Mouse (Mus musculus) adrenal gland, postnatal 25 days (tissue): ENCODE data around the gene Gm9. TPM values are rescaled to one million over a fixed set of nuclear protein-coding genes. Genes with fewer than 3 reads are reported as not detected.
A peak's percentile ranks its signal among the peaks of the same experiment; 100 is the strongest.
"Not testable (repeated sequence)": the region's sequence is repeated elsewhere in the genome, so short reads cannot be mapped to it uniquely, and the experiment has no call there.

Experiments
- DNase-seq: peaks from one replicate; pipeline ENCODE4 v3.0.0; 2021; ENCODE audit warnings: mixed read lengths
- long read RNA-seq: library from polyadenylated mRNA; stranded (forward); transcript quantifications from one replicate; pipeline ENCODE4 v2.0.0, GENCODE M21; 2021
- total RNA-seq: library from RNA; stranded (reverse); gene quantifications from 2 replicates; pipeline ENCODE4 v1.2.3, GENCODE M21; 2021

The Gm9 gene
- total RNA-seq: not detected in 2 replicates
- long read RNA-seq: 0 reads

DNA sequence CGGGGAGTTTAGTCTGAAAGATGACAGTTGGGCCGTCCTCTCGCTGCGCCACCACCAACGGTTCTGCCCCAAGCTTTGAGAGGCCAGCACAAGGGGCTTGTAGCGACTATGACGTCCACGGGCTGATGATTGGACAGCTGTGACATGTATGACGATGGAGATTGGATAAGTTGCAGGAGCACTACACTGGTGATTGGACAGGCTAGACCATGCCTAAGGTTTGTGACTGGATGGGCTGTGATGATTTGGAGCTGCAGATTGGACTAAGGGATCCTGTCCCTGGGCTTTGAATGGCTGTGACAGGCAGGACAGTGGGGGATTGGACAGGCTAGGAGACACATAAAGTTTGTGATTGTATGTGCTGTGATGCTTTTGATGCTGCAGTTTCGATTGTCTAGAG is at the start of gene Gm9:
TSS of gene Gm9 (minus strand) at position 101 of the 400 bp plus-strand sequence.
- DNase-seq: no peak

DNA sequence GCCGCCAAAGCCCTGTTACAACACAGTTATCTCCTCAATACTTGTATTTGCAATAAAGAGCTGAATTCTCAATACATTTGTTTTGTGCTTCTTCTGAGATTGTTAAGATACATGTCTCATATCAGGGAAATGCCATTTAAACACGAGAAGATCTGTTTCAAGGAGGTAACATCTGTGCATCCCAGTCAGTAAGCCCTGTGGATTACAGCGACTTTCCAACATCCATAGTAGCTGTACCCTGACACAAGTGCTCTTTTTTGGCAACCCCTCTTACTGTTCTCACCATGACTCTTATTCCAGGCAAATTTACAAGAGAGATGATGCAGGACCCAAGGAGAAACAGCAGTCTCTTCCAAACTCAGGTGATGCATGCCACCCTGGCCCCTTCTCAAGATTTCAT is 38.8 kb upstream of the Gm9 start, which contains the start of gene Rhox3a:
TSS of gene Rhox3a (plus strand) at position 301 of the 400 bp plus-strand sequence.
- not testable (repeated sequence) for DNase-seq

DNA sequence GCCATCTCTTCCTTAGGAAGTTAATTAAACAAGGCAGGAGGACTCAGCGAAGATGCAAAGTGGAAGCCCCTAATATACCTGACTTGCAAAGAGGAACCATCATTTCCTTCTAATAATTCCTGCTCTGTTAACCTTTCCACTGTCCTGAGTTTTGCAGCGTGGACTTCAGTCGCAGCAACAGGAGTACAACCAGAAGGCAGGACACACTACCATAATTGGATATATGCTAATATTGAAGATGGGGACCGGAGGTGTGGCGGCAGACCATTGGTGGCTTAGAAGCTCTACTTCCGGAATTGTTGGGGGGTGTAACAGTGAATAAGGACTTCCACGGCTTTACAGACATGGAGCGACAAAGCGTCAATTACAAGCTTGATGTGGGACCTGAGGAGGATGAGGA is 33.8 kb upstream of the Gm9 start, which contains the start of gene Rhox2a:
TSS of gene Rhox2a (plus strand) at position 301 of the 400 bp plus-strand sequence.
- DNase-seq: not testable (repeated sequence)

DNA sequence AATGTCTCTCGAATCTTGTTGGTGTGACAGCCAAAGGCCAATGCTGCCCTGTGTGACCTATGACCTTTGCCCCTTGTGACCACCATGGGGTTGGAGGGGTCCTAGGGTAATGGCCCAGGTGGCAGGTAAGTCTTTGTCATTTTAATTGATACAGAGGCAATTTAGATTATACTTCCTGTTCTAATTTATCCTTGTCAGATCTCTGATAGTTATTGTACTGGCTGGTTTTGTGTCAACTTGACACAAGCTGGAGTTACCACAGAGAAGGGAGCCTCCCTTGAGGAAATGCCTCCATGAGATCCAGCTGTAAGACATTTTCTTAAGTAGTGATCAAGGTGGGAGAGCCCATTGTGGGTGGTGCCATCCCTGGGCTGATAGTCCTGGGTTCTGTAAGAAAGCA is 11.3 kb upstream of the Gm9 start, which contains the start of gene Rhox1:
TSS of gene Rhox1 (minus strand) at position 101 of the 400 bp plus-strand sequence.
- DNase-seq: not testable (repeated sequence)

DNA sequence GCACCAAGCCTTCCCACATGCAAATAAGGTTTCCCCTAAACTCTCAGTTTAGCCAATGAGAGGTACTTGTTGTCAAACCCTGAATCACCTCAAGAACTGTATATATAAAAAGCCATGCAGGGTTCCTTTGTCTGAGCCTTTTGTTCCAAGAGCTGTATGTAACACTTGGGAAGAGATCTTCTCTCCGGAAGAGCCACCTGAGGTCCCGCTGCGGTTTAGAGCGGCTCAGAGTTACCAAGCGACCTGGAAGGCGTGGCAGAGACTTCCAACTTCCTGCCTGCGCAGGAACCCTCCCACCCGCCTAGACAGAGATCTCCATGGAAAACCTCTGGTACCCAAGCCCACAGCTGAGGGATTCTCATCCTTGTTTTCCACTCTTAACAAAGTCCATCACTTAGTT is 12.2 kb downstream of the Gm9 start:
- DNase-seq: no peak

DNA sequence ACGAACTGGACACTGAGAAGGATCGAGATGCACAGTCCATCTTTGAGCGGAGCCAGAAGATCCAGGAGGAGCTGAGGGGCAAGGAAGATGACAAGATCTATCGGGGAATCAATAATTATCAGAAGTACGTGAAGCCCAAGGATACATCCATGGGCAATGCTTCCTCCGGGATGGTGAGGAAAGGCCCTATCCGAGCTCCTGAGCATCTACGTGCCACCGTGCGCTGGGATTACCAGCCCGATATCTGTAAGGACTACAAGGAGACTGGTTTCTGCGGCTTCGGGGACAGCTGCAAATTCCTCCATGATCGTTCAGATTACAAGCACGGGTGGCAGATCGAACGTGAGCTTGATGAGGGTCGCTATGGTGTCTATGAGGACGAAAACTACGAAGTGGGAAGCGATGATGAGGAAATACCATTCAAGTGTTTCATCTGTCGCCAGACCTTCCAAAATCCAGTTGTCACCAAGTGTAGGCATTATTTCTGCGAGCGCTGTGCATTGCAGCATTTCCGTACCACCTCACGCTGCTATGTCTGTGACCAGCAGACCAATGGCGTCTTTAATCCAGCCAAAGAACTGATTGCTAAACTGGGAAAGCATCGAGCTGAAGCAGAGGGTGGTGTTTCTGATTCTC is 19.0 kb downstream of the Gm9 start:
- DNase-seq: no peak

DNA sequence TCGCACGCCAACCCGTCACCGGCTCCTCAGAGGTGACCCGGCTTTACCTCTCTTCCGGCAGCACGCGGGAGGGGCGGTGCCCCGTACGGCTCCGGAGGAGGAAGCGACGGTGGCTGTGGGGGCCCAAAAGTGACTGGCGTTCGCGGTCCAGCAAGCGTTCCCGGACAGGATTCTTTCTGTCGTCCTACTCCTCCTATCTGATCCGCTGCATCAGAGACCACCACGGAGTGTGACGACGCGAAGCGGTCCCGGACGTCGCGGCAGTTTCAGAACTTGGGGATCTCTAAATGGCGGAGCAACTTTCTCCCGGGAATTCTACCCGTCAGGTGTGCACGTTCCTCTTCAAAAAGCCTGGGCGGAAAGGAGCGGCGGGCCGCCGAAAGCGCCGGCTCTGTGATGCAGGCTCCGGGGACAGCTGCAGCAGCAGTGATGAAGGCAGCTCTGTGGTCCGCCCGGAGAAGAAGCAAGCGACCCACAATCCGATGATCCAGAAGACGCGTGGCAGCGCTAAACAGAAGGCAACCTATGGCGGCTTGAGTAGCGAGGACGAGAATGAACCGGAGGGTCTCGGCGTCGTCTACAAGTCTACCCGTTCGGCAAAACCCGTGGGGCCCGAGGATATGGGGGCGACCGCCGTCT is 19.6 kb downstream of the Gm9 start, which contains the start of the genes Ndufa1 and Rnf113a1:
TSS of gene Ndufa1 (minus strand) at position 59 of the 639 bp plus-strand sequence.
TSS of gene Rnf113a1 (plus strand) at position 141 of the 639 bp plus-strand sequence.
- peak; percentile 84 for DNase-seq

DNA sequence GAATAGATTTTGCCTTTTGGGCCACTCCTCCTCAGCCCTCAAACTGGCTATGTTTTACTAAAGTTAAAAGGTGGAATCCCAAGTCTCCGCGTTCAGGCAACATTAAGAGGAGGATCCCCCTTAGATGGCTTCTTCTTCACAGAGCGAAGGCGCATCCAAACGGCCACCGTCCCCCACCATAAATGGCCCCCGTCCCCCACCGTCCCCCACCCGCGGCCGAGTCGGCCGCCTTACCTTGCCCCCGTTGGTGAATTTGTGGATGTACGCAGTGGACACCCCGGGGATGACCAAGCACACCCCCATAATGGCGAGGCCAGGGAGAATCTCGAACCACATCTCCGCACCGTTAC is 20.1 kb downstream of the Gm9 start:
- DNase-seq: no peak

DNA sequence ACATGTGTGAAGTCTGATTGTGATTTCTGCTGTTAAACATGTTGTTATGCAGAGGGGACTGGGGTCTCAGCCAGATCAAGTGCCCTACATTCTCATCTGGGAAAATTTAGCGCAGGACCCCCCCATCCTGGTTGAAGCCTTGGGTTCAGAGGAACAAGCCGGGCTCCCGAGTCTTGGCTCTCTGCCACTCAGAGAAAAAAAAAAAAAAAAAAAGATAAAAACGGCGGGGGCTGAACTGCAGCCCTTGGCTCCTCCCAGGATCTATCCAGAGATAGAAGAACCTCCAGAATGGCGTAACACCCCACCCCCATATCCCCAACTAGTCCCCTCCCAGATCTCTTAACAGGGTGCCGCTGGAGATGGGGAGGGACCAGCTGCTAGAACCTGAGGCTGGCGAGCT is 26.4 kb downstream of the Gm9 start:
- DNase-seq: not testable (repeated sequence)

DNA sequence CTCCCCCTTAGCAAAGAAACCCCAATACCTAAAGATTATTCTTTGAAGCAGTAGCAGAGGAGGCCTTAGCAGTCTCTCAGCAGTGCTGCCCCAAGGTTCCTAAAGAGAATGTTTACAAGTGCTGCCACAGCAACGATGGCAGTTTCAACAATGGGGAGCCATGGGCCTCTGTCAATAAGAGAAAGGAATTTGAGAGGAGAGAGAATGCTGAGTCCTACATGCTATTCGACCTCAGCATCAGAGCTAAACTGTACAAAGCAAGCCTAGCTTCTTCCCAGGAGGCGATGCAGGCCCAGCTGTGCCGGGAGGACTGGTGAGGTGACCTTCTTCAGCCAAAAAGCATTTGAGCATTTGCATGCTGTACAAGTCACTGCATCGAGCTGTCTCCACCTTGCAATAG is 42.1 kb downstream of the Gm9 start, which contains the start of gene Akap14:
TSS of gene Akap14 (minus strand) at position 101 of the 400 bp plus-strand sequence.
- no peak for DNase-seq

DNA sequence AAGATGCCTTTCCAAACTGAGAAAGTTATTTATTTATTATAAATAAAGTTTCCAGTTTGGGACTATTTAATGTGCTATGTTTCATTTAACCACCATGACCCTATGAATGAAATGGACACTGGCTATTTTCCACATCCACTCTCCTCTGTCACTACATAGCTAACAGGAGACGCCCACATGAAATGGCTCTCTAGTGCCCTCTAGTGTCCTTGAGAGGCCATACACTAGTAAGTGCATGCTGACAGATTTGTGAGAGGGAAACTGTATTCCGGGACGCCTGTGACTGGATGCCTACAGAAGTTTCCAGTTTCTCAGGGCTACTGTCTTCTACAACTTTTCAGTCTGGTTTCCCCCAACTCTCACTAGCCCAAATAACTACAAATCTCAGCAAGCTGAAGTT is 43.8 kb downstream of the Gm9 start:
- DNase-seq: peak; percentile 6

DNA sequence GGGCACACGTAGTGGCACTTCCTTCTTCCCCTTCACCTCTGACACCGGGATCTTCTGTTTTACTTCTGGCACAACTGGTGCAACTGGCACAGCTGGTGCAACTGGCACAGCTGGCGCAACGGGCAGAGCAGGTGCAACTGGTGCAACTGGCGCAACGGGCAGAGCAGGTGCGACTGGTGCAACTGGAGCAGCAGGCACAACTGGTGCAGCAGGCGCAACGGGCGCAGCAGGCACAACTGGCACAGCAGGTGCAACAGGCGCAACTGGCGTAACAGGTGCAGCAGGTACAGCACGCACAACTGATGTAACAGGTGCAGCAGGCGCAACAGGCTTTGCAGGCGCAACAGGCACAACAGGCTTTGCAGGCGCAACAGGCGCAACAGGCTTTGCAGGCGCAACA is 47.7 kb downstream of the Gm9 start:
- DNase-seq: no peak

DNA sequence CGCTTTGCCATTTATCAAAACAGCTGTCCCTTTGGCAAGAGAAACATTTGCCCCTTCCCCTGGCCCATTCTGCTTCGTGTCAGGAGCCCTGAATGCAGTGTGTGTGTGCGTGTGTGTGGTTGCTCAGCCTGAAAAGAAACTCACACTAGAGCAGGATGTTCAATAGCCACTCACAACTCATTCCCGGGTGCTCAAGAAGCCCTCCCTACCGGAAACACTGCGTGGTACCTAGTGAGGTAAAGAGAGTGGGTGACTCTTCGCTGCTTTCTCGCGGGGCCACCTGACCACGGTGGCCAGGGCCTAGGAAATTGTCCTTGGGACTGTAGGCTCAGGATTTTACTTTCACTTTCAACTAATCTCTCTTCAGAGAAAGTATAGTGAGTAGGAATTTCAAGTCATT is 49.7 kb downstream of the Gm9 start:
- DNase-seq: peak; percentile 2

Other genes starting within 250 kb of the Gm9 start
- gene Sept6, start 219.2 kb downstream of the Gm9 start, total RNA-seq: 15.7 and 23.0 TPM in 2 replicates
- gene Sowahd, start 162.2 kb downstream of the Gm9 start, total RNA-seq: not detected in 2 replicates
- gene Rpl39, start 125.6 kb downstream of the Gm9 start, total RNA-seq: 532 and 613 TPM in 2 replicates
- 18.1 and 21.2 TPM in 2 replicates for gene Upf3b, start 100.7 kb downstream of the Gm9 start, total RNA-seq
- gene Nkap, start 84.2 kb downstream of the Gm9 start, total RNA-seq: 17.5 and 19.4 TPM in 2 replicates
- not detected in 2 replicates for gene Akap14, start 42.2 kb downstream of the Gm9 start, total RNA-seq
- gene Ndufa1, start 19.9 kb downstream of the Gm9 start, total RNA-seq: 378 and 382 TPM in 2 replicates
- gene Rnf113a1, start 19.8 kb downstream of the Gm9 start, total RNA-seq: 4.9 and 5.2 TPM in 2 replicates
- not detected in 2 replicates for gene Rhox1, start 11.2 kb upstream of the Gm9 start, total RNA-seq
- gene Rhox2a, start 33.9 kb upstream of the Gm9 start, total RNA-seq: not detected in 2 replicates
- gene Rhox3a, start 38.9 kb upstream of the Gm9 start, total RNA-seq: not detected in 2 replicates
- not detected in 2 replicates for gene Rhox4a, start 54.3 kb upstream of the Gm9 start, total RNA-seq
- gene Rhox3a2, start 169.0 kb upstream of the Gm9 start, total RNA-seq: not detected in 2 replicates
- gene Rhox4a2, start 179.8 kb upstream of the Gm9 start, total RNA-seq: not detected in 2 replicates
- not detected in 2 replicates for gene Rhox2b, start 201.0 kb upstream of the Gm9 start, total RNA-seq
- gene Rhox4b, start 221.5 kb upstream of the Gm9 start, total RNA-seq: not detected in 2 replicates
- not detected in 2 replicates for gene Rhox2c, start 242.6 kb upstream of the Gm9 start, total RNA-seq
- not detected in 2 replicates for gene Rhox3c, start 247.5 kb upstream of the Gm9 start, total RNA-seq